Mouse (Mus musculus) G1E (cell line): ENCODE measurements around the gene Prame. TPM values are rescaled to one million over a fixed set of nuclear protein-coding genes. Genes with fewer than 3 reads are reported as not detected.
"Not testable (repeated sequence)": the region's sequence is repeated elsewhere in the genome, so short reads cannot be mapped to it uniquely, and the experiment has no call there.

ENCODE experiments used
- ATAC-seq: 2 replicates; pipeline ENCODE4 v1.8.0; 2016; ENCODE audit warnings: mild to moderate bottlenecking; ENCODE audit not compliant: insufficient number of reproducible peaks, poor library complexity, low FRiP score, severe bottlenecking; ENCODE audit errors: extremely low read depth
- DNase-seq: peaks from one replicate; pipeline ENCODE4 v3.0.0; 2012; ENCODE audit warnings: low spot score
- H3K27me3 ChIP-seq: 2 replicates; pipeline ENCODE4 v1.6.1; 2012; ENCODE audit warnings: mild to moderate bottlenecking, low read length, inconsistent platforms; ENCODE audit not compliant: insufficient read depth
- H3K36me3 ChIP-seq: replicated peaks from 2 replicates; pipeline ENCODE3; 2012; ENCODE audit warnings: mild to moderate bottlenecking, inconsistent platforms
- H3K4me1 ChIP-seq: 2 replicates; pipeline ENCODE4 v1.6.1; 2012; ENCODE audit warnings: low read depth, low read length, inconsistent platforms, mixed read lengths; ENCODE audit not compliant: insufficient read depth
- H3K4me3 ChIP-seq: 2 replicates; pipeline ENCODE4 v1.5.1; 2012; ENCODE audit warnings: low read depth, mild to moderate bottlenecking, inconsistent platforms, low read length, moderate library complexity, mixed read lengths
- H3K9me3 ChIP-seq: replicated peaks from 2 replicates; pipeline ENCODE4 v1.6.1; 2012; ENCODE audit warnings: inconsistent platforms
- CTCF ChIP-seq: IDR thresholded peaks from 2 replicates; pipeline ENCODE4 v1.5.1; 2012; ENCODE audit warnings: low read depth, low read length, inconsistent platforms, mixed read lengths
- GATA1 ChIP-seq: IDR thresholded peaks from 2 replicates; pipeline ENCODE4 v1.6.1; 2012; ENCODE audit warnings: borderline replicate concordance, low read length, inconsistent platforms, mixed read lengths
- GATA2 ChIP-seq: IDR thresholded peaks from 2 replicates; pipeline ENCODE4 v1.6.1; 2012; ENCODE audit warnings: low read depth, low read length, inconsistent platforms, borderline replicate concordance
- POLR2AphosphoS5 ChIP-seq: IDR thresholded peaks from 2 replicates; pipeline ENCODE4 v1.6.1; 2012; ENCODE audit warnings: low read depth, low read length, inconsistent platforms; ENCODE audit not compliant: insufficient replicate concordance
- TAL1 ChIP-seq: conservative IDR thresholded peaks from 2 replicates; pipeline ENCODE4 v1.6.1; 2012; ENCODE audit warnings: low read depth, low read length, inconsistent platforms, mixed read lengths
- polyA plus RNA-seq: library from polyadenylated mRNA; stranded (reverse); fragments of >175 nt; gene quantifications from 2 replicates; pipeline ENCODE4 v1.2.3, GENCODE M21; 2012
- total RNA-seq, 2 experiments: library from RNA; stranded (forward) in 1 of 2; stranded (reverse) in 1 of 2; fragments of 200-1000 nt in 1 of 2; fragments of >200 nt in 1 of 2; fragmentation: Nextera tagmentation in 1 of 2; gene quantifications; 2 replicates each; pipeline ENCODE4 v1.2.3; 2014 to 2017

Prame gene
- total RNA-seq (2014; fragmentation: Nextera tagmentation): not detected in 2 replicates
- not detected in 2 replicates for total RNA-seq (2017)
- not detected in 2 replicates for polyA plus RNA-seq

GRCm38 (mm10) chrX:135627605-135628004 lies at the start of gene Prame:
Prame (minus strand) TSS chrX:135627705.
- Histone ChIP-seq H3K36me3 (no peaks in the 10 kb centered on the region), H3K4me1 (no peaks in the 10 kb centered on the region), H3K27me3 (no peaks in the 10 kb centered on the region), H3K4me3 (no peak within 1 kb of the TSS), H3K9me3 (no peaks in the 10 kb centered on the region)
- ATAC-seq: no peak
- DNase-seq: no peak
- TF ChIP-seq TAL1 (no peak), GATA1 (no peak), POLR2AphosphoS5 (no peak), CTCF (no peak), GATA2 (no peak)

- no peak for ATAC-seq
- Histone ChIP-seq H3K9me3 (no peaks in the 10 kb centered on the region), H3K4me1 (no peaks in the 10 kb centered on the region), H3K4me3 (no peak overlapping the region), H3K36me3 (no peaks in the 10 kb centered on the region), H3K27me3 (no peaks in the 10 kb centered on the region)
- no peak for DNase-seq
- TF ChIP-seq POLR2AphosphoS5: no peak
- no peak for TF ChIP-seq GATA1
- no peak for TF ChIP-seq CTCF
- no peak for TF ChIP-seq GATA2
Measured at GRCm38 (mm10) chrX:135652173-135652772, 24.8 kb upstream of the Prame start.

DNA sequence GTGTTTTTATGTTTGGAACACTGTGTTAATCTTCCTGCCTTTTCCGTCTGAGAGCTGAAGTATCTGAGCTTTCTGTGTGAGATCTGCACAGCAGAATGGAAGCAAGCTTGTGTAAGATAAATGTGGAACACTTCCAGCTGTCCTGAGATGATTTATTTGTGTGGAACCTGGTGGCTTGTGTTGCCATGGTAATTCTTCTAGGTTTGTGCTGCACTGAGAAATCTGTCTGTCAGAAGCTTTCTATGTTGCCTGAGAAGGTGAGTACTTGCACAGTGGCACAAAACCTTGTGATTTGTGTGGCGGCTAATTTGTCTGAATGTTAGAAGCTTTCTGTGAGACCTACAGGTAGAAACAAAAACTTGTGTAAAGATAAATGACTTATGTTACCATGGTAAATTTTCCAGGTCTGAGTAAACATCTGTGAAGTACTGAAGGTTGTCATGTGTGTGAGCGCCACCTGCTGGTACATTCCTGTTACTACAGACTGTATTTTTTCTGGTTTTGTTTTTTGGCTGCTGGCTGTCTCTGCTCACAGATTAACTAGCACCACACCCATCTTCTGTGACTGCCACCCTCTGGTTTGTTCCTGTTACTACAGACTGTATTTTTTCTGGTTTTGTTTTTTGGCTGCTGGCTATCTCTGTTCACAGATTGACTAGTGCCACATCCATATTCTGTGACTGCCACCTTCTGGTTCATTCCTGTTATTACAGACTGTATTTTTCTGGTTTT lies 26.0 kb downstream of the Prame start:
- H3K36me3 ChIP-seq, H3K27me3 ChIP-seq, DNase-seq, H3K4me3 ChIP-seq, ATAC-seq, H3K4me1 ChIP-seq, H3K9me3 ChIP-seq: not testable (repeated sequence)

DNA sequence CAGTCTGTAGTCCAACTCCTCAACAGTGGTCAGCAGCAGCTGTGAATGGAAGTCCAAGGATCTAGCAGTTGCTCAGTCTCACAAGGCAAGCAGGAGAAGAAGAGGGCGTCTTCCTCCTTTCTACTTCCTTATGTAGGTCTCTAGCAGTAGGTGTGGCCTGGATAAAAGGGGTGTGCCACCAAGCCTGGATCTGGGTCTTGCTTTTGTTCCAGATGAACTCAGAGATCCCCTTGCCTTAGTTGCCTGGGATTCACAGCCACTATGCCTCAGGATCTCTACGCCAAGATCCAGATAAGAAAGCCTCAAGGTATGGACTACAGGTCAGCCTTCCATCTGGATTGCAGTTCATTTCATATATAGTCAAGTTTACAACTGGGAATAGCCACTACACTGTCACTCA lies 28.8 kb downstream of the Prame start, which contains the start of gene Nxf7:
Nxf7 (minus strand) TSS at position 101 of the 400 bp plus-strand sequence.
- DNase-seq (no peak), ATAC-seq (no peak)
- Histone ChIP-seq H3K9me3 (peaks cover 3% of the 10 kb centered on the region), H3K36me3 (no peaks in the 10 kb centered on the region), H3K4me1 (no peaks in the 10 kb centered on the region), H3K4me3 (no peak within 1 kb of the TSS), H3K27me3 (no peaks in the 10 kb centered on the region)
- TF ChIP-seq GATA2: no peak

DNA sequence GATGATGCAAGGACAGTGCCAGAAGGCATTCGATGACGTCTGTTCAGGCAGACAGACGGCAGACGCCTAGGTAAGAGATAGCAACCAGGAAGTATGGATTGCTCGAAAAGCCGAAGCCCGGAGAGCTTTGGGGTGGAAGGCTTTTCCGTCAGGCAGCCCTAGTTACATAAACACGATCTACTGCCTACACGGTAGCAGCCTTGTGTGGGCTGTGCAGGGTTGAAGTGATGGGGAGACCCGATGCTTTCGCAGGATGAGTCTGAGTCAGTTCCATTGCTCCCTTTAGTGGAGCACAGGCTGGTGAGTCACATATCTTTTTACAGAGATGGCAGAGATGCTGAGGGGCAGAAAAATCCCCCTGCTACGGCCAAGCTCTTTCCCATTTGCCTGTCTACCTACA lies 29.4 kb downstream of the Prame start:
- ATAC-seq (no peak), DNase-seq (no peak)
- Histone ChIP-seq H3K4me1 (no peaks in the 10 kb centered on the region), H3K27me3 (no peaks in the 10 kb centered on the region), H3K36me3 (no peaks in the 10 kb centered on the region), H3K4me3 (no peak overlapping the region), H3K9me3 (peaks cover 3% of the 10 kb centered on the region)
- TF ChIP-seq GATA1: no peak

DNA sequence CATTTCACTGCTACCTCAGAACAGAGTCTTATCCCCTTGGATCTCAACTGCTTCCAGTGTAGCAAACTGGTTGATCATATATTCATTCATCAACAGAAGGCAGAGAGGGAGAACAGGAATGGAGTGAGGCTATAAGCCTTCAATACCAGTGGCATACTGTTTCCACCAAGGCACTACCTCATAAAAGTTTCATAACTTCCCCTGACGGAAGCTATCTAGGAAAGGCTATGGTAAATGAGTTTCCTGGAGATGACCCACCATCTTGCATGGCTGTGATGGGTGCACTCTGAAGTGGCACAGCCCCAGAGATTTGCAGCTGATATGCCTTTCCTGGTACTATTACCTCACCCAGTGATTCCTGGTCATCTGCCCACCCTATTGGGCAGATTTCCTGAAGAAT lies 51.1 kb downstream of the Prame start:
- ATAC-seq: no peak
- no peaks in the 10 kb centered on the region for H3K27me3 ChIP-seq
- H3K9me3 ChIP-seq: no peaks in the 10 kb centered on the region
- no peak for TF ChIP-seq CTCF
- no peak for TF ChIP-seq POLR2AphosphoS5
- no peak for TF ChIP-seq GATA2
- TF ChIP-seq TAL1: no peak
- no peak for TF ChIP-seq GATA1
- no peaks in the 10 kb centered on the region for H3K4me1 ChIP-seq
- no peak for DNase-seq
- H3K4me3 ChIP-seq: no peak overlapping the region
- no peaks in the 10 kb centered on the region for H3K36me3 ChIP-seq

- ATAC-seq: not testable (repeated sequence)
Measured at GRCm38 (mm10) chrX:135574958-135575628, 52.4 kb downstream of the Prame start.

DNA sequence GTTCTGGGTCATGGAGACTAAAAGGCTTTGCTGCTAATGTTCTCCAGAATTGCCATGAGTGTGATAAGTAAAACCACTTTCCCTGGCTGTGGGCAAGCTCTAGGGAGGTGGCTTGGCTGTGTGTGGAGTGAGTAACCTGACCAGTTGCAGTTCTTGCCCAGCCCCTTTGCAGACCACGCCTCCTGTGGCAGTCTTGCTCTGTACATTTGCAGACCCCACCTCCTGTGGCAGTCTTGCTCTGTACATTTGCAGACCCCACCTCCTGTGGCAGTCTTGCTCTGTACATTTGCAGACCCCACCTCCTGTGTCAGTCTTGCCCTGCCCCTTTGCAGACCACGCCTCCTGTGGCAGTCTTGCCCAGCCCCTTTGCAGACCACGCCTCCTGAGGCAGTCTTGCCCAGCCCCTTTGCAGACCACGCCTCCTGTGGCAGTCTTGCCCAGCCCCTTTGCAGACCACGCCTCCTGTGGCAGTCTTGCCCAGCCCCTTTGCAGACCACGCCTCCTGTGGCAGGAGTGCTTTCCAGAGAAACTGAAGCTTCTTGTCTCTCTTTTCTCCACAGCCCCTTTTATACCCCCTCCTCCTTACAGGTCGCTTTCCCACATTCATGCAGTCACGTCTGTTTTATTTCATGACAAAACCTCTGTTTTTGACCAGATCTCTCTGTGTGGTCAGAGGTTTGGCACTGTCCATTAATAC lies 53.1 kb downstream of the Prame start:
- not testable (repeated sequence) for ATAC-seq, DNase-seq, H3K4me1 ChIP-seq, H3K9me3 ChIP-seq, H3K27me3 ChIP-seq, H3K4me3 ChIP-seq, H3K36me3 ChIP-seq

More at GRCm38 (mm10) chrX:135574958-135575628, 52.4 kb downstream of the Prame start:
- DNase-seq, H3K9me3 ChIP-seq, H3K27me3 ChIP-seq, H3K4me3 ChIP-seq, H3K36me3 ChIP-seq, H3K4me1 ChIP-seq: not testable (repeated sequence)

DNA sequence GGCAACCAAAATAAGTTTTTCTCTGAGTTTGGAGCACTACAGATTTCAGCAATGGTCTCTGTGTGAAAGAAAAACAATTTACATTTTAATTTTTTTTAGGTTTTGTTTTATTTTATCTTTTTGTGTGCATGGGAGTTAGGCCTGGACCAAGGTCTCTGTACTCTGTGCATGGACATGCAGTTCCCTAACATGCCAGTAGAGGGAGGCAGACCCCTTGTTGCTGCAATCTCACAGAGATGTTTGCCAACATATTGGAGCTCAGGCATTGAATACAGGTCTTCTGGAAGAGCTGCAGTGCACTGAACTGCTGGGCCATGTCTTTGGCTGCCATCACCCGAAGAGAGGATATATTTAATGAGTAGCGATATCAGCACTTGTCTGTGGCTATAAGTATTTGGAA lies 58.0 kb downstream of the Prame start:
- not testable (repeated sequence) for H3K36me3 ChIP-seq, H3K27me3 ChIP-seq, DNase-seq, H3K4me3 ChIP-seq, H3K4me1 ChIP-seq, H3K9me3 ChIP-seq, ATAC-seq
